Mouse (Mus musculus) kidney, postnatal 0 days (tissue): ENCODE data around the gene Vps53. TPM values are rescaled to one million over a fixed set of nuclear protein-coding genes. Genes with fewer than 3 reads are reported as not detected.
"Not testable (repeated sequence)": the region's sequence is repeated elsewhere in the genome, so short reads cannot be mapped to it uniquely, and the experiment has no call there.

Experiments used
- ATAC-seq: fragments of 200-750 bp; cut with Nextera tagmentation; replicated peaks from 2 replicates; pipeline ENCODE4 v1.8.0; 2017; ENCODE audit warnings: low read depth, moderate number of reproducible peaks, moderate TSS enrichment, moderate library complexity; ENCODE audit not compliant: low FRiP score
- DNase-seq: peaks from one replicate; pipeline ENCODE4 v3.0.0-alpha.2; 2016; ENCODE audit warnings: low spot score
- H3K27ac ChIP-seq: fragments of 300-500 bp; sonication (generic); 2 replicates; pipeline ENCODE4 v1.5.1; 2014; ENCODE audit warnings: mild to moderate bottlenecking
- H3K27me3 ChIP-seq: fragments of 300-500 bp; sonication (generic); 2 replicates; pipeline ENCODE4 v1.6.1; 2014; ENCODE audit warnings: low read length, mixed read lengths; ENCODE audit not compliant: insufficient read depth
- H3K36me3 ChIP-seq: fragments of 300-500 bp; sonication (generic); 2 replicates; pipeline ENCODE4 v1.6.1; 2014; ENCODE audit warnings: low read length, mixed read lengths; ENCODE audit not compliant: insufficient read depth
- H3K4me1 ChIP-seq: fragments of 300-500 bp; sonication (generic); replicated peaks from 2 replicates; pipeline ENCODE4 v1.6.1; 2014; ENCODE audit warnings: antibody characterized with exemption, low read length, mixed read lengths; ENCODE audit not compliant: insufficient read depth
- H3K4me2 ChIP-seq: fragments of 300-500 bp; sonication (generic); 2 replicates; pipeline ENCODE4 v1.6.1; 2014; ENCODE audit warnings: mild to moderate bottlenecking, low read length, moderate library complexity, mixed read lengths
- H3K4me3 ChIP-seq: fragments of 300-500 bp; sonication (generic); replicated peaks from 2 replicates; pipeline ENCODE4 v1.5.1; 2014; ENCODE audit warnings: low read depth, low read length
- H3K9ac ChIP-seq: fragments of 300-500 bp; sonication (generic); 2 replicates; pipeline ENCODE4 v1.6.1; 2014; ENCODE audit warnings: low read depth, low read length
- H3K9me3 ChIP-seq: fragments of 300-500 bp; sonication (generic); replicated peaks from 2 replicates; pipeline ENCODE4 v1.6.1; 2016; ENCODE audit warnings: low read length, inconsistent platforms, mixed read lengths
- CTCF ChIP-seq: IDR thresholded peaks from 2 replicates; pipeline ENCODE4 v1.5.1; 2016; ENCODE audit warnings: antibody characterized with exemption, low read depth, mild to moderate bottlenecking, moderate library complexity
- WGBS: fragments of 180-500 bp; shearing (Covaris S2); extraction: QIAGEN DNeasy Blood & Tissue Kit; methylation state at CpG from one replicate; pipeline ENCODE4 v1.1.7; 2014; 5-methylcytosine and 5-hydroxymethylcytosine counted together
- polyA plus RNA-seq: library from polyadenylated mRNA; unstranded; fragments of >200 nt; fragmentation: Nextera tagmentation; extraction: Ambion mirVana; gene quantifications from 2 replicates; pipeline ENCODE4 v1.2.1, GENCODE M21; 2015

Vps53 gene
- polyA plus RNA-seq, 1 experiment from 2014 or later: 39.0 TPM

- H3K4me3 ChIP-seq: no peak overlapping the region
- no peak for ATAC-seq
- no peak overlapping the region for H3K9ac ChIP-seq
- no peaks in the 10 kb centered on the region for H3K27me3 ChIP-seq
- DNase-seq: no peak
- H3K36me3 ChIP-seq: peaks cover 19% of the 10 kb centered on the region
- H3K27ac ChIP-seq: no peak overlapping the region
- no peak for TF ChIP-seq CTCF
- H3K4me2 ChIP-seq: no peak overlapping the region
- WGBS: 89% methylated on average over 2 of the region's 2 CpGs
- H3K9me3 ChIP-seq: no peaks in the 10 kb centered on the region
- 0 out of 2 replicates have a peak, but pooled peaks cover 6% of the 10 kb centered on the region for H3K4me1 ChIP-seq
These were observed 35.6 kb upstream of the Vps53 start for GRCm38 (mm10) chr11:76215011-76215410.

GRCm38 (mm10) chr11:76213841-76214240 is 34.4 kb upstream of the Vps53 start:
- ATAC-seq (no peak), DNase-seq (no peak)
- Histone ChIP-seq H3K9ac (no peak overlapping the region), H3K4me2 (no peak overlapping the region), H3K36me3 (peaks cover 26% of the 10 kb centered on the region), H3K4me1 (0 out of 2 replicates have a peak, but pooled peaks cover 6% of the 10 kb centered on the region), H3K27ac (no peak overlapping the region), H3K27me3 (no peaks in the 10 kb centered on the region), H3K4me3 (no peak overlapping the region), H3K9me3 (no peaks in the 10 kb centered on the region)
- no peak for TF ChIP-seq CTCF
- 90% methylated on average over 5 of the region's 5 CpGs for WGBS

- H3K4me1 ChIP-seq: not testable (repeated sequence)
- 85% methylated on average over 5 of the region's 6 CpGs for WGBS
- peaks cover 36% of the 10 kb centered on the region for H3K36me3 ChIP-seq
These were observed 32.1 kb upstream of the Vps53 start for GRCm38 (mm10) chr11:76211595-76211994.

DNA sequence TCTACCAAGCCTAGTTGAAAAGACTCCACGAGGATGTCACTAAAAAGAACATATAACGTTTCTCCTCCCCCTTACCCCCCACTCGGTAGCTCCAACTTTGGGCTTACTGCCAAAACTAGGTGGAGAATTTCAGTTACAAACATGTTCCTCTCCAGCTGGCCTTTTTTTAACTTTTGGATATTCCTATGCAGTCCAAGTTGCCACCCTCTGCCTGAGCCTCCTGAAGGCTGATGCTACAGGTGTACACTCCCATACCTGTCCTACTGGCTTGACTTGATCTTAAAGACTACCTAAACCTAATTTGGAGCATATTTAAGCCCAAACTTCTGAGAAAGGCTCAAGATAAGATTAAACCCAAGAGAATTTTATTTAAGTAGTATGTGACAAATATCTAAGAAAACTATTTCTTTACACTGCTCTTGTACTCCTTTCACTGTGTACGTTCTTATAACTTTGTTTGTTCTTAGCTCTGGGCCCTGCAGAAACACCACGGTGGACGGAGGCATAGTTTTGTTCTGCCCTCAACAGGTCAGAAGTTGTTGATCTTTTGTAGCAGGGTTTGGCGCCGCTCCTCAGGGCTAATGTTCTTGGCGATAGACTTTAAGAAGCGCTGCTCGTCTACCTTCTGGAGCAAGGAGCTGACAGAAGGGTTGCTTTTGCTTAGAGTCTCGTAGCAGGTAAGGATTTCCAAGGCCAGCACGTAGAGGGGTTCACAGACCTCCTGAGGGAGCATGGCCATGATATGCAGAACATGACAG is 31.0 kb upstream of the Vps53 start:
- TF ChIP-seq CTCF: no peak
- Histone ChIP-seq H3K36me3 (peaks cover 36% of the 10 kb centered on the region), H3K9me3 (no peaks in the 10 kb centered on the region), H3K27me3 (no peaks in the 10 kb centered on the region), H3K4me1 (no peaks in the 10 kb centered on the region), H3K4me3 (no peak overlapping the region), H3K27ac (no peak overlapping the region), H3K4me2 (no peak overlapping the region), H3K9ac (no peak overlapping the region)
- DNase-seq (no peak), ATAC-seq (no peak)
- WGBS: 79% methylated on average over 13 of the region's 13 CpGs

More at GRCm38 (mm10) chr11:76211595-76211994, 32.1 kb upstream of the Vps53 start:
- H3K9ac ChIP-seq, DNase-seq, H3K4me2 ChIP-seq, ATAC-seq, H3K27me3 ChIP-seq, H3K9me3 ChIP-seq, H3K27ac ChIP-seq, H3K4me3 ChIP-seq: not testable (repeated sequence)

DNA sequence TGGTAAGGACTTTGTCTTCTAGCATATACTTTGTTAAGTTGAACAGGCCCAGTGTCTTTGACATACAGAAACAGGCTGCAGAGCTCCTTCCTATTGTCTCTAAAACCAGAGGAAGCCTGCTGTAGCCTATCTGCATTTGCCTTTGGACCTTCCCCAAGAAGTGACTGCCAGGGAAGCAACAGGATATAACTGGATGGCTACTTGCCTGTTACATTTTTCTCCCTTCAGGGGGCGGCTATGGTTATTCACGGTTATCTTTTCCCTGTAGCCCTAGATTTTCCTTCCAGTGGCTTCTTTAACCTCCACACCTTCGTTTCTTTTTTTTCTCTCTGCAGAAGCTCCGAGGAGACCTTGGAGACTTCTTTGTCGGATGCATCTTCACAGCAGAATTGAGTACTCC is 27.3 kb upstream of the Vps53 start:
- peaks cover 18% of the 10 kb centered on the region for H3K36me3 ChIP-seq
- H3K9me3 ChIP-seq: no peaks in the 10 kb centered on the region
- H3K27me3 ChIP-seq: no peaks in the 10 kb centered on the region
- no peaks in the 10 kb centered on the region for H3K4me1 ChIP-seq
- no peak for ATAC-seq
- DNase-seq: no peak
- no peak overlapping the region for H3K9ac ChIP-seq
- WGBS: 85% methylated on average over 5 of the region's 5 CpGs
- no peak overlapping the region for H3K4me2 ChIP-seq
- no peak for TF ChIP-seq CTCF
- no peak overlapping the region for H3K4me3 ChIP-seq
- no peak overlapping the region for H3K27ac ChIP-seq

GRCm38 (mm10) chr11:76201761-76202674 is 22.6 kb upstream of the Vps53 start:
- Histone ChIP-seq H3K36me3 (no peaks in the 10 kb centered on the region), H3K4me2 (peak overlapping the region; percentile 100), H3K4me3 (peak overlapping the region; percentile 77), H3K27ac (no peak overlapping the region), H3K4me1 (no peaks in the 10 kb centered on the region; the same call in 1 of the 2 replicates), H3K9me3 (no peaks in the 10 kb centered on the region), H3K27me3 (no peaks in the 10 kb centered on the region), H3K9ac (peak overlapping the region; percentile 79)
- DNase-seq: peak; percentile 89
- WGBS: under 1% methylated on average over 65 of the region's 90 CpGs
- no peak; the same call in 1 of the 2 replicates for TF ChIP-seq CTCF
- peak; percentile 95 for ATAC-seq
